Mouse (Mus musculus) thymus, postnatal 0 days (tissue): ENCODE data around the gene Lrrc10. TPM values are rescaled to one million over a fixed set of nuclear protein-coding genes. Genes with fewer than 3 reads are reported as not detected.
"Not testable (repeated sequence)": the region's sequence is repeated elsewhere in the genome, so short reads cannot be mapped to it uniquely, and the experiment has no call there.

Experiments used
- DNase-seq: peaks from one replicate; pipeline ENCODE4 v3.0.0-alpha.2; 2015; ENCODE audit warnings: low spot score
- polyA plus RNA-seq: library from polyadenylated mRNA; unstranded; fragments of >200 nt; fragmentation: Nextera tagmentation; extraction: Ambion mirVana; gene quantifications from 2 replicates; pipeline ENCODE4 v1.2.1, GENCODE M21; 2015

Lrrc10 gene
- polyA plus RNA-seq, 1 experiment from 2014 or later: not detected

DNA sequence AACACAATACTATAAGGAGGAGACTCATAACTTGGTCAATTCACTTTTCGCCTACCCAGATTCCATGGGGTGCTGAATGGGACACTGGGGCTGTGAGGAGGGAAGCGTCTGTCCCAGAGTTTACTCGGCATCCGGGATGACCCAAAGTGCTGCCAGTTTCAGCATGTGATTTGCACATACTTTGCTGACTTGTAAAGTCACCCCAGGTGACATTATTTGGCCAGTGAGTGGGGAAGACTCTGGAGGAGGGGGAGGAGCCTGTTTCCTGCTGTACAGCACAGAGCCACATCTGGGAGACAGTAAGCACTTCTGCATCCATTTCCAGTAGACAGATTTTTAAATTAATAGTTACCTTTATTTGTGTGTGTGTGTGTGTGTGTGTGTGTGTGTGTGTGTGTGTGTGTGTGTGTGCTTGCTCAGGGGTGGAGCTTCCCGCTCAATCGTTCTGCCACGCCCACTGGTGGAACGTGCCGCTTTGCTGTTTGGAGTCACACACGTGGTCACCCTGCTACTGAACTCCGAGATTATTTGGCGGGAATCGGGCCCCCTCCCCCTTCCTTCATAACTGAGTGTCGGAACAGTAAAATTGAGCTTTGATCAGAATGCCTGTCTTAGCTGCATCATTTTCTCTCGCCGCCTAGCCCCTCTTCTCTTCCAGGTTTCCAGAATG lies 1.5 kb upstream of the Lrrc10 start:
- DNase-seq: not testable (repeated sequence)

GRCm38 (mm10) chr10:117049253-117049652 lies 4.1 kb downstream of the Lrrc10 start:
- DNase-seq: no peak

DNA sequence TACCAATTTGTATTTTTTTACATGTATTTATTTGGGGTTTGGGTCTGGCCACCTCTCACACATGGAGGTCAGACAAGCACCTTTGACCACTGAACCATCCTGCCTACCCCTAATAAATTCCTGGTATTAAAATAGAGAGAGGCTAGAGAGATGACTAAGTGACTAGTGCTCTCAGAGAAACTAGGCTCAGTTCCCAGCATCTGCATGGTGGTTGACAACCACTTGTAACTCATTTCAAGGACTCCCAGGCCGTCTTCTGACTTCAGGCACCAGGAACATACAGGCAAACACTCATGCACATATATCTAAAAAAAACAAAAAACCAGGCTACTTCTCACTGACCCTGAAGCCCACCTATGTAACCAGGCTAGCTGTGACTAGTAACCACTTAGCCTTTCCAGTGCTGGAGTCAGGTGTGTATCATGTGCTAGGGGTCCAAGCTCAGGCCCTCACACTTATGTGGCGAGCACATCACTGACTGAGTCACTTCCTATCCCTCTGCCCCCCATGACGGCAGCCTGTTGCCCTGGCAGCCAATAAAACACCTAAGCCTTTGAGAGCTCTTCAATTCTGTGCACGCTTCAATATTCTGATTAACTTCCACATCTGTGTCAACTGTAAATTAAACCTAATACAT lies 4.9 kb downstream of the Lrrc10 start:
- DNase-seq: no peak

DNA sequence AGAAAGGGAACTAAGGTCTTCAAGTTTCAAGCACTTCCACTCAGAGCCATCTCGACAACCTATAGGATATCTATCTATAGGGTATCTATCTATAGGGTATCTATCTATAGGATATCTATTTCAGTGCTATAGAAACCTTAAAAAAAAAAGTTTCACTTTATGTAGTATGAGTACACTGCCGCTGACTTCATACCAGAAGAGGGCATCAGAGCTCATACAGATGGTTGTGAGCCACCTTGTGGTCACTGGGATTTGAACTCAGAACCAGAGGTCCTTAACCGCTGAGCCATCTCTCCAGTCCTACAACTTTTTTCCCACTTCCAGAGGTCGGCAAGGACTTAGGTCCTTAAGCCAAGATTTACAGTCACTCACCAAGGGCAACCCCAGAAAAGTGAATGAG lies 10.5 kb downstream of the Lrrc10 start:
- no peak for DNase-seq

DNA sequence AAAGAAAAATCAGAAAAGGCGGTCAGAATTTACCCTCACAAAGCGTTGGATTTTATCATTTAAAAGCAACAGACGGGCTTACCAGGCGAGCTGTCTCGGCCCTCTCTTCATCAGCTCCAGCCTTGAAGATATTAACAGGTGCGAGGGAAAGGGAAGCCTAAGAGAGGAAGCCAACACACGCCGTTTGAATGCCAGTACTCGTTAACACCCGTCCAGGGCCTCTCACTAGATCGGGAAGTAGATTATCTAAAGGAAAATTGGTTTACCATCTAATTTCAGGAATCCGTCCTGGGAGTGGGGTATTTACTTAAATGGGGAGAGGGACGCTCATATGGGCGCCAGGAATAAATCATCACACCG lies 17.7 kb downstream of the Lrrc10 start:
- no peak for DNase-seq

GRCm38 (mm10) chr10:117063254-117064021 lies 18.3 kb downstream of the Lrrc10 start, which contains the start of gene Cct2:
Gene Cct2, minus strand, starts transcription at chr10:117063814.
- DNase-seq: peak; percentile 98

DNA sequence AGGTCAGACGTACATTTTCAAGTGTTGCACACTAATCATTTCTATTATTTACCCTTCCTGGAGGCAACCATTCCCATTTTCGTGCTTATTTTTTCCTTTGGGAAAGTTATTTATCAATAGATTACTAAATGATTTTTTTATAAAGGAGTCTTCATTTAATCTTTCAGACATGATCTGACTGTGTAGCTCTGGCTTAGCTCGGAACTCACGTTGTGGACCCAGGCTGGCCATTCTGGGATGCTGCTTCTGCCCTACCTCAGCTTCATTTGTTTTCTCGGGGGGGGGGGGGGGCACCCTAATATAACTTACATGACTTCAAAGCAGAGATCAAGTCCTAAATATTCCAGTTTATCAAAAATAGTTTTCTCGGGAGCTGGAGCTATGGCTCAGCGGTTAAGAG lies 18.9 kb downstream of the Lrrc10 start:
- no peak for DNase-seq

GRCm38 (mm10) chr10:117069109-117069508 lies 24.0 kb downstream of the Lrrc10 start:
- DNase-seq: no peak

GRCm38 (mm10) chr10:117072191-117072888 lies 27.2 kb downstream of the Lrrc10 start:
- DNase-seq: no peak

DNA sequence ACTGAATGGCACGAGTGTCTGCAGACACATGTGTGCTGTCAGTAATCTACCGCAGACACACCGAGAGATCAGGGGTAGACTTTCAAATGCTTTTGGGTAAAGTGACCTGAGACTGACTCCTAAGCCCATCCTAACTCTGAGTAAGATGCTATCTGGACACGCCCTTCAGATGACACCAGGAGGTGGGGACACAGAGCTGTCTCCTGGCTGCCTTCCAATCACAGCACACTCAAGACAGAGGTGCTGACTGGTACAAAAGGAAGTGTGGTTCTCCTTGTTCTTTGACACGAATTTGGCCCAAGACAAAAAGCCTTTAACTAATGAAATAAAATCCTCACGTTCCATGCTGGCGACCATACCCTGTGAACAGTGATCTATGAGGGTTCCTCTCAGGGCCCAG lies 28.0 kb downstream of the Lrrc10 start:
- DNase-seq: no peak

GRCm38 (mm10) chr10:117078284-117078683 lies 33.1 kb downstream of the Lrrc10 start:
- DNase-seq: peak; percentile 55

- DNase-seq: no peak
Observed at GRCm38 (mm10) chr10:117081326-117081725, 36.2 kb downstream of the Lrrc10 start.

DNA sequence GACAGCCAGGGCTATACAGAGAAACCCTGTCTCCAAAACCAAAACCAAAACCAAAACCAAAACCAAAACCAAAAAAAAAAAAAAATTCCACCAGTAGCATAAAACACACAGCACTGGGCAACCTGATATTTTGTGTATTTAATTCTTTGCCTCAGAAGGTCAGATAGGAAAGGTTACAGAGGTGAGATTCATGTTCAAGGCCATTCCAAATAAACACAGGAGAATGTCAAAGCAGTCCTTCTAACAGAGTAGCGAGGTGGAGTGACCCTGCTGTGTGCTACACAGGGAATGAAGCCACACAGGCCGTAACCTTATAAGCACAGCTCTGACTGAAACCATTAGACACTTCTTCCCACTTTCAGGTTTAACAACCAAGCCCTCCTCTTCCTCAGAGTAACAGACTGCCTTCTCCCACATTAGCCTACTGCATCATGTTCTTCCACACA lies 36.8 kb downstream of the Lrrc10 start:
- DNase-seq: no peak

DNA sequence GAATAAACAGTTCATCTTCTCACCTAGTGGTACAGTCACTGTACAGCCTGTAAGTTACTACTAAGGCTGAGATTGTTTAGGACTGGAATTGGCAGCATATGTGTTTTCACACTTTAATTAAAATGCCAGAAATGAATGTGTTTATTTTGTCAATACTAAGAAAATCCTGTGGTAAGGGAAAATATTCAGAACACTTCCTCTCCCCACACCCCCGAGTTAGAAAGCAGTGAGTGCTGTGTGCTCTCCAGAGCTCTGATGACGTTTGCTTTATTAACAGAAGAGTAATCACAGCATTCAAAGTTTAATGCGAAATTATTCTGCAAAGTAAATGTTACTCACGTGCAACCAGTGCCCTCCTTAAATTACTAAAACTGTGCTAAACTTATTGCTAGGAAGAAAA lies 44.5 kb downstream of the Lrrc10 start:
- no peak for DNase-seq

- DNase-seq: no peak
Observed at GRCm38 (mm10) chr10:117094504-117095329, 49.6 kb downstream of the Lrrc10 start.

DNA sequence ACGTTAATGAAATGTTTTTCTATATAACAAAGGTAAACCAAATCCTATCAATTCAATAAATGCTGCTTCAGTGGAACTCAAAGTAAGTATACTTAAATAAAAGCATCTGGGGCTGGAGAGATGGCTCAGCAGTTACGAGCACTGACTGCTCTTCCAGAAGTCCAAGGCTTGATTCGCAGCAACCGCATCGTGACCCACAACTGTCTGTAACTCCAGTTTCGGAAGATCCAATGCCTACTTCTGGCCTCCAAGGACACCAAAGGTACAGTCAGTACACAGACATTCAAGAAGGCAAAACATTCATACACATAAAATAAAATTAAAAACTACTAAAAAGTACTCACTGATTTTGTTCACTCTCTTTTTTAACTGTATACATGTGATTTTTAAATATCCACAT lies 51.0 kb downstream of the Lrrc10 start:
- no peak for DNase-seq

Other genes starting within 250 kb of the Lrrc10 start
- 0.26 and 0.27 TPM in 2 replicates for gene Myrfl, start 148.4 kb upstream of the Lrrc10 start, polyA plus RNA-seq
- gene Rab3ip, start 94.6 kb upstream of the Lrrc10 start, polyA plus RNA-seq: 20.6 and 22.5 TPM in 2 replicates
- not detected in 2 replicates for gene Gm10271, start 72.7 kb upstream of the Lrrc10 start, polyA plus RNA-seq
- not detected in 2 replicates for gene Best3, start 59.0 kb upstream of the Lrrc10 start, polyA plus RNA-seq
- gene Cct2, start 18.5 kb downstream of the Lrrc10 start, polyA plus RNA-seq: 263 and 270 TPM in 2 replicates
- gene Frs2, start 103.2 kb downstream of the Lrrc10 start, polyA plus RNA-seq: 13.1 and 14.6 TPM in 2 replicates
- gene Yeats4, start 179.2 kb downstream of the Lrrc10 start, polyA plus RNA-seq: 89.8 and 97.7 TPM in 2 replicates
- not detected in 2 replicates for gene 9530003J23Rik, start 193.4 kb downstream of the Lrrc10 start, polyA plus RNA-seq
- 102 and 114 TPM in 2 replicates for gene Lyz2, start 237.0 kb downstream of the Lrrc10 start, polyA plus RNA-seq
- 10.6 and 11.3 TPM in 2 replicates for gene Lyz1, start 247.5 kb downstream of the Lrrc10 start, polyA plus RNA-seq